Mouse (Mus musculus) G1E (cell line): Measurements from ENCODE around the gene 1700025F22Rik.

Experiments
- CTCF ChIP-seq: IDR thresholded peaks from 2 replicates; pipeline ENCODE4 v1.5.1; 2012; ENCODE audit warnings: low read depth, low read length, inconsistent platforms, mixed read lengths
- GATA1 ChIP-seq: IDR thresholded peaks from 2 replicates; pipeline ENCODE4 v1.6.1; 2012; ENCODE audit warnings: borderline replicate concordance, low read length, inconsistent platforms, mixed read lengths
- GATA2 ChIP-seq: IDR thresholded peaks from 2 replicates; pipeline ENCODE4 v1.6.1; 2012; ENCODE audit warnings: low read depth, low read length, inconsistent platforms, borderline replicate concordance
- POLR2AphosphoS5 ChIP-seq: IDR thresholded peaks from 2 replicates; pipeline ENCODE4 v1.6.1; 2012; ENCODE audit warnings: low read depth, low read length, inconsistent platforms; ENCODE audit not compliant: insufficient replicate concordance
- TAL1 ChIP-seq: conservative IDR thresholded peaks from 2 replicates; pipeline ENCODE4 v1.6.1; 2012; ENCODE audit warnings: low read depth, low read length, inconsistent platforms, mixed read lengths

DNA sequence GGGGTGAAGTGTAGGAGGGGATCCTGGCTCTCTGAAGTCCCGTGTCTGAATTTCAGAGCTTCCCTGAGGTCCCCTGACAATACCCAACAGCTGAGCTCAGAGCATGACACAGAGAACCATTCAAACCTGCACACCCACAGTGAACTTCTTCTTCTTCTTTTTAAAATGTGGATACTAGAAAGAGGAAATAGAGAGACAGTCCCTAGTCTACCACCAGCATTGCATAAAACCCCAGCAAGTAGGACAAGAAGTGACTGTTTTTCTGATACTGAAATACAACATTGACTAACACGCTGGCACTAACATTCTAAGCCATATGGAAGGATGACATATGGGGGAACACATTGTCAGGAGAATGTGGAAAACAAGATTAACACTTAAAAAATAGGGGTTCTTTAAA is 45.8 kb downstream of the 1700025F22Rik start:
- TF ChIP-seq CTCF: no peak
- no peak for TF ChIP-seq GATA2
- TF ChIP-seq GATA1: no peak
- no peak for TF ChIP-seq TAL1
- no peak for TF ChIP-seq POLR2AphosphoS5
